Comparison of ENCODE assay signal across 8 mouse cellular contexts in genomic region chr11:79591591-79591975, GRCm38 (mm10). TPM values are rescaled to one million over a fixed set of nuclear protein-coding genes. Genes with fewer than 3 reads are reported as not detected.
DNase-seq lines count a peak whose midpoint lies in the region; ATAC-seq and TF ChIP-seq lines count a peak whose summit lies in the region.

No protein-coding gene starts in this region.

- no peak for DNase-seq in heart, adult 18-20 months
- no peak for DNase-seq in testis, postnatal 14 days (ENCODE audit: low spot score)
- no peak for DNase-seq in intestine, embryonic 14.5 days (ENCODE audit: low spot score)
- no peak for DNase-seq in midbrain, postnatal 0 days (ENCODE audit: low spot score)
- no peak for DNase-seq in spleen, postnatal 14 days (ENCODE audit: low spot score in 2 of 2)
- no peak for DNase-seq in kidney, adult 18-20 months

- peak overlapping the region; percentile 61 for H3K4me3 ChIP-seq in heart, embryonic 12.5 days
- H3K4me3 ChIP-seq in testis, adult 2 months (ENCODE audit: control insufficient read depth, low read depth, low read length) = peak overlapping the region; percentile 78
- peak overlapping the region; percentile 53 for H3K4me3 ChIP-seq in intestine, embryonic 14.5 days (ENCODE audit: low read depth, low read length)
- peak overlapping the region; percentile 64 for H3K4me3 ChIP-seq in midbrain, postnatal 0 days (ENCODE audit: low read depth, low read length)

- no peaks in the 10 kb centered on the region for H3K36me3 ChIP-seq in heart, embryonic 12.5 days
- H3K36me3 ChIP-seq in testis, adult 2 months (ENCODE audit: control insufficient read depth, insufficient read depth, low read length) = no peaks in the 10 kb centered on the region
- H3K36me3 ChIP-seq in intestine, embryonic 14.5 days (ENCODE audit: control insufficient read depth, insufficient read depth, low read length) = no peaks in the 10 kb centered on the region
- H3K36me3 ChIP-seq in midbrain, postnatal 0 days (ENCODE audit: insufficient read depth, low read length) = no peaks in the 10 kb centered on the region

- no peak for ATAC-seq in heart, embryonic 12.5 days (ENCODE audit: insufficient number of reproducible peaks, low FRiP score)
- ATAC-seq in intestine, embryonic 14.5 days (replicated peaks; ENCODE audit: low FRiP score, low TSS enrichment, low read depth) = no peak
- ATAC-seq in midbrain, postnatal 0 days (ENCODE audit: low FRiP score) = peak; percentile 55

- H3K27me3 ChIP-seq in heart, embryonic 12.5 days (replicated peaks) = peaks cover 71% of the 10 kb centered on the region
- no peaks in the 10 kb centered on the region for H3K27me3 ChIP-seq in testis, adult 2 months (ENCODE audit: control insufficient read depth, insufficient read depth, low read length)
- peaks cover 50% of the 10 kb centered on the region for H3K27me3 ChIP-seq in intestine, embryonic 14.5 days (replicated peaks; ENCODE audit: control insufficient read depth, insufficient read depth, low read length)
- no peaks in the 10 kb centered on the region for H3K27me3 ChIP-seq in midbrain, postnatal 0 days (ENCODE audit: insufficient read depth, low read length)

- H3K27ac ChIP-seq in heart, embryonic 12.5 days (ENCODE audit: poor library complexity, severe bottlenecking) = no peak overlapping the region
- no peak overlapping the region for H3K27ac ChIP-seq in testis, adult 2 months (ENCODE audit: control insufficient read depth, insufficient read depth, low read depth, low read length)
- no peak overlapping the region for H3K27ac ChIP-seq in intestine, embryonic 14.5 days (ENCODE audit: low read depth)
- peak overlapping the region; percentile 87 for H3K27ac ChIP-seq in midbrain, postnatal 0 days (ENCODE audit: low read depth, low read length)

- H3K9ac ChIP-seq in heart, embryonic 12.5 days = no peak overlapping the region
- no peak overlapping the region for H3K9ac ChIP-seq in intestine, embryonic 14.5 days (ENCODE audit: low read length)
- peak overlapping the region; percentile 81 for H3K9ac ChIP-seq in midbrain, postnatal 0 days (replicated peaks; ENCODE audit: low read length, poor library complexity, severe bottlenecking)

- peak overlapping the region; percentile 94 for H3K4me2 ChIP-seq in heart, embryonic 12.5 days
- peak overlapping the region; percentile 95 for H3K4me2 ChIP-seq in intestine, embryonic 14.5 days (ENCODE audit: low read length)
- peak overlapping the region; percentile 68 for H3K4me2 ChIP-seq in midbrain, postnatal 0 days (ENCODE audit: low read depth, low read length, poor library complexity, severe bottlenecking)

- no peaks in the 10 kb centered on the region for H3K9me3 ChIP-seq in heart, embryonic 12.5 days (replicated peaks)
- no peaks in the 10 kb centered on the region for H3K9me3 ChIP-seq in intestine, embryonic 14.5 days (ENCODE audit: control insufficient read depth, low read length)
- H3K9me3 ChIP-seq in midbrain, postnatal 0 days (ENCODE audit: low read length) = no peaks in the 10 kb centered on the region

- no peak for TF ChIP-seq CTCF in testis, adult 2 months (IDR thresholded peaks at IDR 0.05; ENCODE audit: control insufficient read depth, insufficient read depth, insufficient replicate concordance, low read depth, low read length)
- TF ChIP-seq CTCF in midbrain, postnatal 0 days (IDR thresholded peaks at IDR 0.05) = no peak

- H3K4me1 ChIP-seq in heart, embryonic 12.5 days (replicated peaks) = peaks cover 10% of the 10 kb centered on the region
- peaks cover 28% of the 10 kb centered on the region for H3K4me1 ChIP-seq in testis, adult 2 months (ENCODE audit: control insufficient read depth, insufficient read depth, low read length)
- peaks cover 6% of the 10 kb centered on the region; the same call in 1 of the 2 replicates for H3K4me1 ChIP-seq in intestine, embryonic 14.5 days (replicated peaks; ENCODE audit: control insufficient read depth, insufficient read depth, low read length)
- H3K4me1 ChIP-seq in midbrain, postnatal 0 days (ENCODE audit: insufficient read depth, low read length) = peaks cover 13% of the 10 kb centered on the region; the same call in 1 of the 2 replicates

- TF ChIP-seq POLR2A in testis, adult 2 months (IDR thresholded peaks at IDR 0.05; ENCODE audit: control insufficient read depth, low read depth, low read length) = no peak

- WGBS in heart, embryonic 12.5 days = 48% methylated on average over 5 of the region's 5 CpGs
- 35% methylated on average over 5 of the region's 5 CpGs for WGBS in intestine, embryonic 14.5 days
- 12% methylated on average over 5 of the region's 5 CpGs for WGBS in midbrain, postnatal 0 days

RNA-seq across cellular contexts. Expression of gene Rab11fip4, which starts 0.6 kb away (rescaled TPM):
- polyA plus RNA-seq in heart, embryonic 12.5 days (2016; fragmentation: Nextera tagmentation; extraction: Ambion mirVana) = 0.63 and 0.77 TPM in 2 replicates
- total RNA-seq in heart, adult 18-20 months (2021) = under 1 TPM; 0.15 to 0.36 TPM
- 12.1 and 13.6 TPM in 2 replicates for polyA plus RNA-seq in testis, adult 2 months (2012; rRNA removed)
- polyA plus RNA-seq in intestine, embryonic 14.5 days (2014; fragmentation: Nextera tagmentation; extraction: Ambion mirVana) = 1.5 TPM in 2 replicates
- total RNA-seq in midbrain, postnatal 0 days (2014; rRNA removed) = 68.1 and 68.3 TPM in 2 replicates
- polyA plus RNA-seq in midbrain, postnatal 0 days (2015; fragmentation: Nextera tagmentation; extraction: Ambion mirVana) = 19.0 and 19.9 TPM in 2 replicates
